Mouse (Mus musculus) gastrocnemius, postnatal 14 days (tissue): ENCODE data around the gene Gm20826. TPM values are rescaled to one million over a fixed set of nuclear protein-coding genes. Genes with fewer than 3 reads are reported as not detected.
"Not testable (repeated sequence)": the region's sequence is repeated elsewhere in the genome, so short reads cannot be mapped to it uniquely, and the experiment has no call there.

Experiments
- DNase-seq: peaks from one replicate; pipeline ENCODE4 v3.0.0; 2021; ENCODE audit warnings: mixed read lengths
- intact Hi-C: fragments of 180-260 bp; cut with DNase I; formaldehyde crosslinking; loops from one replicate; pipeline ENCODE4 v1.15.1; 2025; ENCODE audit warnings: low total_unique reads
- long read RNA-seq, 2 experiments: library from polyadenylated mRNA; stranded (forward); transcript quantifications; one replicate each; pipeline ENCODE4 v2.0.0; 2021
- total RNA-seq, 2 experiments: library from RNA; stranded (reverse); gene quantifications; 2 replicates each; pipeline ENCODE4 v1.2.3; 2021

The Gm20826 gene
- under 1 TPM in 1 of 2 experiments, not detected in 1; 0.06 TPM for total RNA-seq
- long read RNA-seq, experiment 1: 0 reads
- long read RNA-seq, experiment 2: 0 reads

GRCm38 (mm10) chrY:7638389-7638788 lies at the start of gene Gm20826:
Gm20826 (minus strand) TSS chrY:7638489.
- DNase-seq, intact Hi-C loops: not testable (repeated sequence)

Other genes with a start within 250 kb of the Gm20826 start
- gene Gm21788, start 233.5 kb downstream of the Gm20826 start, total RNA-seq: not detected
- gene Gm28576, start 84.5 kb upstream of the Gm20826 start, total RNA-seq: not detected